Mouse (Mus musculus) liver, adult 2 months (tissue): ENCODE data around the gene Fgfr2.

Experiments
- CTCF ChIP-seq: fragments of 200-500 bp; IDR thresholded peaks from 2 replicates; pipeline ENCODE4 v1.5.1; 2011; ENCODE audit warnings: low read depth, low read length, control low read depth
- POLR2A ChIP-seq: fragments of 200-500 bp; IDR thresholded peaks from 2 replicates; pipeline ENCODE4 v1.6.1; 2011; ENCODE audit warnings: low read length, control low read depth; ENCODE audit not compliant: insufficient read depth; ENCODE audit errors: extremely low read depth

GRCm38 (mm10) chr7:131816641-131817040, 1306.5 kb downstream of the Fgfr2 start:
- TF ChIP-seq CTCF = no peak
- no peak for TF ChIP-seq POLR2A
